Mouse (Mus musculus) adrenal gland, postnatal 36 days (tissue): ENCODE measurements around the gene Rpp38. TPM values are rescaled to one million over a fixed set of nuclear protein-coding genes. Genes with fewer than 3 reads are reported as not detected.

ENCODE experiments used
- DNase-seq, 2 experiments: peaks; one replicate each; pipeline ENCODE4 v3.0.0; 2021; ENCODE audit warnings: mixed read lengths in 1 of 2
- long read RNA-seq, 2 experiments: library from polyadenylated mRNA; stranded (forward); transcript quantifications; one replicate each; pipeline ENCODE4 v2.0.0; 2021; ENCODE audit warnings: borderline sequencing depth in 2 of 2
- total RNA-seq, 2 experiments: library from RNA; stranded (reverse); gene quantifications; 2 replicates each; pipeline ENCODE4 v1.2.3; 2021

The Rpp38 gene
- total RNA-seq: 10 to 100 TPM; 13.3 to 16.9 TPM
- long read RNA-seq, experiment 1, transcript Rpp38-201 (2 exons, 1,042 nt): major isoform, 15 of 16 reads
- long read RNA-seq, experiment 1, partial matches to known transcripts: 0 of 16 reads
- long read RNA-seq, experiment 1, other reads (novel, unspliced or antisense): 1 of 16 reads
- long read RNA-seq, experiment 2, transcript Rpp38-201 (2 exons, 1,042 nt): major isoform, 10 of 12 reads
- long read RNA-seq, experiment 2, partial matches to known transcripts: 0 of 12 reads
- long read RNA-seq, experiment 2, other reads (novel, unspliced or antisense): 2 of 12 reads

- peak; percentile 95 to 98 for DNase-seq
Observed at GRCm38 (mm10) chr2:3332484-3333242, at the start of gene Rpp38. Gene Rpp38 (minus strand): TSS chr2:3332643.

GRCm38 (mm10) chr2:3365127-3365526 lies 32.7 kb upstream of the Rpp38 start:
- DNase-seq: no peak

DNA sequence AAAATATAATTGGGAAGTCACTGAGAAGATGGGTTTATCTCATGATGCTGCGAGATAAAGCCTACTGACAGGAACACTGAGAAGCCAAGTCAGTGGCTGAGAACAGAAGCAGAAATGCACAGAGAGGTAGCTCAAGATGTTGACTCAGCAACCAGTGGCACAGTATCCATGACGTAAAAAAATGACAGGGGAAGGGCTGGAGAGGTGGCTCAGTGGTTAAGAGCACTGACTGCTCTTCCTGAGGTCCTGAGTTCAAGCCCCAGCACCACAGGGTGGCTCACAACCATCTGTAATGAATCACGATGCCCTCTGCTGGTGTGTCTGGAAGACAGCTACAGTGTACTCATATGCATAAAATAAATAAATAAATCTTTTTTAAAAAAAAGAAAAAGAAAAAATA lies 28.6 kb upstream of the Rpp38 start:
- DNase-seq: no peak

DNA sequence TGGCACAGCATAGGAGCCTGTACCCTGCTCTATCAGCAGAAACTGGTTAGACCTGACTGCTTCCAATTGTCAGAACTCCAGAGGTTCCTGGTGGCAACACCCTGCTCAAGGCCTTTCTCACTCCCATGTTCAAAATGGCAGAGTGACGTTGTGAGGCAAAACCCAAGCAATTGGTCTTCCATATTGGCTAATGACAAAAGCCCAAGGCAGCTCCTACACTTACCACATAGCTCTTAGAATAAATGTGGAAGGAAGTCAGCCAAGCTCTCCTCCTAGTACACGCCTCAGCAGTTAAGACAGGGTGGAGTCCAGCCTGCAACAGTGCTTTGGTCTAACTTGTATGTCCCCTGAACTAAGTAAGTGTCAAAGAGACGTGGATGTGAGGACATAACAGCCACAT lies 25.4 kb upstream of the Rpp38 start:
- DNase-seq: no peak

DNA sequence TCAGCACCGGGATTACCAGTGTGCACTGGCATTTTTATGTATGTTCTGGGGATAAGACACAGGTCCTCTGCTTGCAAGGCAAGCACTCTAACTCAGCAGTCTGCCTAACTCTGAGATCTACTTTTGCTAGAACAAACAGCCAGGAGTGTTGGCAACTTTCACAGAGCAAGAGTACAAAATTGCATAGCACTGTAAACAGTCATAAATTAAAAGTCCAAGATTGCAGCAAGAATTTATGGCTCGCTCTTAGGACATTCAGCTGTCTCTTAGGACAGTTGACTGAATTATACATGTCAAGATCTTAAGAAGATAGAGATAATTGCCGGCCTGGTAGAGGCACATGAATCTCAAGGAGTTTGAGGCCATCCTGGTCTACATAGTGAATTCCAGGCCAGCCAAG lies 23.9 kb upstream of the Rpp38 start:
- DNase-seq: no peak

GRCm38 (mm10) chr2:3355793-3356192 lies 23.4 kb upstream of the Rpp38 start:
- DNase-seq: no peak

GRCm38 (mm10) chr2:3353160-3353559 lies 20.7 kb upstream of the Rpp38 start:
- DNase-seq: no peak

- peak in 1 of 2 experiments; percentile 16 for DNase-seq
Observed at GRCm38 (mm10) chr2:3348919-3349318, 16.5 kb upstream of the Rpp38 start.

- no peak for DNase-seq
Observed at GRCm38 (mm10) chr2:3348422-3348821, 16.0 kb upstream of the Rpp38 start.

DNA sequence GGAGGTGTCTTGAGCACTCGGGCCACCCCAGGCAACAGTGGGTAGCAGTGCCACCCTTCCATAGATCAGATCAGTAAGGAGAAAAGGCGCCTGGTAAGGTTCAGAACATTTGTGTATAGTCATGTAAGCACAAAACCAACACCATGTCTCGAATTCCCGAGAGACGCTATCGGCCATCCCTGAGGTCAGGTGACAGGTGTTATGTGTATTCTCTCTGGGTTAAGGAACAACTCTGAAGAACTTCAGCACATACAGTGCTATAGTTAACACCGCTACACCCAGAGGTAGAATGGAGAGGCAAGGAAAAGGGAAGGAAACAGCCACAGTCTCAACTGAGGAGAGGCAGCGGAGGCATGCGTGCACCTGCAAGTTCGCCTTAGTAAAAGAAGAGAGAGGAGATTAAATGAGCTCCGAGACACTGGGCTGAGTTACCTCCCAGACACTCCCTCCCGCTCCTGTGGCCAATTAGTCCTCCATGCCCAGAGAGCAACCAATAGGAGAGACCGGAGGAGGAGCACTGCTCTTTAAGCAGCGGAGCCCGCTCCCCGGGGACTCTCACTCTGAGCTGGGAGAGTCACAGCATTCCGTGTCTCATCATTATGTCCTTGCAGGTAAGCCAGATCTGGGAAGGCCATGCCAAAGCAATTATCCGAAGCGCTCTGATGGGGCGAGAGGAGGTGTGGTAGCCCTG lies 3.3 kb upstream of the Rpp38 start, which contains the start of gene Acbd7:
TSS of gene Acbd7 (plus strand) at position 558 of the 691 bp plus-strand sequence.
- DNase-seq: peak; percentile 80 to 82

DNA sequence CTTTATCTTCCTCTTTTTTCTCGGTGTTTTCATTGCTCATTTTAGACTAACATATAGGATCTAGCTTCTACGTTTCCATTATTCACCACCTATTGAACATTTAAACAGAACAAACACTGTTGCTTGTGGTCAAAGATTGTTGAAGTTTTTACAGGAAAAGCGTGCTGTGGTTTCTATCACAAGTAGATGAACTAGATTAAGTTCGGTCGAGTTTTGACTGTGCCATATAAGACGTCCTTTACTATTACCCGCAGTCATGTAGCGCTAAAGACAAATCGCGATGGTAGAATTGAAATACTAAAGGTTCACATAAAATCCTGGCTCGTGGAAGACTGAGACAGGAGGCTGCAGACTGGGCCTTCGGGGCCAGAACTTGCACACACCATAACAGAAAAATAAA lies 1.3 kb upstream of the Rpp38 start:
- no peak for DNase-seq

DNA sequence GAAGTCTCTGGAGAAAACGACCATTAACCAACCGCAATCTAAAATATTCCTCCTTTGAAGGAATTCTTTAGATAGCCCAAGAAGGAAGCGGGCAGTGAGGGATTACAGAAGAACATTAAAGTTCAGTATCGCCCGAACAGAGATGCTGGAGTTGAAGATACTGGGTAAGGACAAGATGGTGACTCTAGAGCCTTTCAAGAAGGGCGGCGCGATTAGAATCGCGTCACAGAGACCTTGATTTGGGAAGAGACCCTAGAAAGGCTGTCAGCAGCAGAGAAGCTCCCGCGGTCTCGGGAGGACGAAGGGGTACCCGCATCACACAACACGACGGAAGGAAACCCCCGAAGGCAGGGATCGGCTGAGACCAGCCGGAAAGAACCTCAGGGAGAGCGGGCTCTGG lies 387 bp downstream of the Rpp38 start:
- no peak for DNase-seq

DNA sequence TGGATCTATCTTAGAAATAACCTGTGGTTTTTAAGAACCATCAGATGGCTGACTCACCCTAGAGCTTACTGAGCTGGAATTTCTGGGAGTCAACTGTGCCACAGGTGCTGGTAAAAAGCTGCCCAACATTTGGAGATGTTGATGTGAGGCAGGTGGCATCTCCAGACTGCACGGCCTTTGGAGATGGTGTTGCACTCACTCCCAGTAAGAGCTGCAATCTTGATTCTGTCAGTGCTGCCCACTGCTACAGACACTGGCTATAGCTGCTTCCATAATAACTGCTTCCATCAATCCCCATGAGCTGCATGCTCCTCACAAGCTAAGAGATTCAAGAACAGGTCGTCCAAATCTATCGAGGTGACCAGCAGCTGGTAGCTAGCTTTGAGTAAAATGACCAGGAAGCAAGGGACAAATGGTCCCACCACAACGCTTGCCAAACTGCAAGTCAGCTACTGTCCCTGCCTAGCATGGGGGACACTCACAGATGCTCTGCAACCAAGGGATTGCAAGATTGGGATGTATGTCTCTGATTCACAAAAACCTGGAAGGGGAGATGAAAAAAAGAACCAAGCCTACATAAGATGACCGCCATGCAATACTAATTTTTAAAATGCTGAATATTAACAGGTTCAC lies 1.3 kb downstream of the Rpp38 start:
- no peak for DNase-seq

DNA sequence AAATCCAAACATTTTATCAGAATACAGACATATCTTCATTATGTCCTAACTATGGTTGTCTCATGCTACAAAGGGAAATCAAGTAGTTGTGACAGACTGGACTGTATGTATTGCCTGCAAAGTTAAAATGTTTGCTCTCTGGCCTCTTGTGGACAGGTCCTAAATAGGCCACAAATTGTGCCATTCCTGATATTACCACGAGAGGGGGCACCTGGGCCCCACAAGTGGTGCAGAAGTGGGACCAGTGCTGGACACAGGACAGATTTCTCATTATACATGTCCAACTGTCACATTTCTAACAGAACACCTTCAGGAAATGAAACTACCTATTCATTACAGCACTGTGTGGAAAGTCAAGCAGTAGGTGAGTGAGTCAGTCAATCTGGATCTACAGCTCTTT lies 5.1 kb downstream of the Rpp38 start:
- peak; percentile 74 to 83 for DNase-seq

GRCm38 (mm10) chr2:3326547-3326946 lies 5.9 kb downstream of the Rpp38 start:
- DNase-seq: peak in 1 of 2 experiments; percentile 10

- no peak for DNase-seq
Observed at GRCm38 (mm10) chr2:3324381-3325130, 7.9 kb downstream of the Rpp38 start.

DNA sequence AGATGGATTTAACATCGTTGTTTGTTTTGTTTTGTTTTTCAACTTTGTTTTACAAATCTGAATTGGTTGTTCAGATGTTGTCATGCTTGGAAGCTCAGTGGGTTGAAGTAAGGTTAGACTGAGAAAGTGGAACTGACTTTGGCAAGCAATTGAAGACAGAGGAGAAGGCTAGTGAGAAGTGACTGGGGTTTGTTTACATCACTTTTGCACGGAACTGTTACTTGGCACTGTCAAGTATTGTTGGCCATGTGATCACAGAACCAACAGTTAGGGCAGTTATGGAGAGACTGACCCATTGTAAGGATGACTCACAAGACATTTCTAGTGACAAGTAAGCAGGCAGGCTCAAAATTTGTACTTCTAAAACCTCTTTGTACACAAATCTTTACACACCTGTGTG lies 9.3 kb downstream of the Rpp38 start:
- no peak for DNase-seq

- peak; percentile 88 to 89 for DNase-seq
Observed at GRCm38 (mm10) chr2:3305426-3306025, 26.9 kb downstream of the Rpp38 start.

DNA sequence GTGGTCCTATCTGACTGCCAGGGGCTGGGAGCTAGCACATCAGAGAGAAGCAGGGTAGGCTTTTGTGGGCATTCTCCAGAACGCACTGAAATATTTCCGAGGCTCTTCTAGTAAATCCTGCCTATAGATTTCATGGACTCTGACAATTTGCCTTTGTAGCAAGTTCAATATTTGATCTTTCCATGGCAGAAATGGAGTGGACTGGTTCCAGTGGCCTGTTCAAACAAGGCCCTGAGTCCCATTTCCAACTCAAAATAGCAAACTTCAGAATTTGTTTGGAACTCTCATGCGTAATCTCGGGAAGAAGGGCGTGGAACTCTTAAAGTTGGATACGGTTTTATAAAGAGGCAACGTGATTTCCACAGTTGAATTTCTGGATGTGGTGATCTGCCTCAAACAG lies 36.6 kb downstream of the Rpp38 start:
- DNase-seq: no peak

DNA sequence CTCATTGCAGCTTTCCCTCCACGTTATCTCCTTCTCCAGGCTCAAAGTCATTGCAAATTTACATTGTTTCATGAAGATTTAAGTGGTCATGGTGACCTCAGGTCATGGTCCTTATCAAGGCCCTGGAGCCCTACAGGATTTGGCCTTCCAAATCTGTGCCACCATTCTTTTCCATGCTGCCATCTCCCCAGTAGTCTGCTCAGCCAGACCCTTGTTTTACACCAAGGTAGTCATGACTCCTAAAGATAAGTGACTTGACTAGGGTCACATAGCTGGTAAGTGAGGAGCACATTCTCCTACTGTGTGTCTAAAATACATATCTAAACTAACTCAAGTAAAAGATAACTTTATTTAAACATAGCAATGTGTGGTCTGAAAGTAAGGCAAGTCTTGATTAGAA lies 40.3 kb downstream of the Rpp38 start:
- no peak for DNase-seq

GRCm38 (mm10) chr2:3289581-3289980 lies 42.9 kb downstream of the Rpp38 start:
- no peak for DNase-seq
